Mouse (Mus musculus) kidney, postnatal 0 days (tissue): ENCODE measurements at regions not wholly inside any gene's neighbourhood (a gene's known extent, or its start where the extent isn't known, plus 50 kb on each side); places are given as distances from the start of the nearest gene placed in this dataset.
A peak's percentile ranks its signal among the peaks of the same experiment; 100 is the strongest.
"Not testable (repeated sequence)": the region's sequence is repeated elsewhere in the genome, so short reads cannot be mapped to it uniquely, and the experiment has no call there.

Source experiments
- ATAC-seq: fragments of 200-750 bp; cut with Nextera tagmentation; replicated peaks from 2 replicates; pipeline ENCODE4 v1.8.0; 2017; ENCODE audit warnings: low read depth, moderate number of reproducible peaks, moderate TSS enrichment, moderate library complexity; ENCODE audit not compliant: low FRiP score
- DNase-seq: peaks from one replicate; pipeline ENCODE4 v3.0.0-alpha.2; 2016; ENCODE audit warnings: low spot score
- H3K27ac ChIP-seq: fragments of 300-500 bp; sonication (generic); 2 replicates; pipeline ENCODE4 v1.5.1; 2014; ENCODE audit warnings: mild to moderate bottlenecking
- H3K27me3 ChIP-seq: fragments of 300-500 bp; sonication (generic); 2 replicates; pipeline ENCODE4 v1.6.1; 2014; ENCODE audit warnings: low read length, mixed read lengths; ENCODE audit not compliant: insufficient read depth
- H3K36me3 ChIP-seq: fragments of 300-500 bp; sonication (generic); 2 replicates; pipeline ENCODE4 v1.6.1; 2014; ENCODE audit warnings: low read length, mixed read lengths; ENCODE audit not compliant: insufficient read depth
- H3K4me1 ChIP-seq: fragments of 300-500 bp; sonication (generic); replicated peaks from 2 replicates; pipeline ENCODE4 v1.6.1; 2014; ENCODE audit warnings: antibody characterized with exemption, low read length, mixed read lengths; ENCODE audit not compliant: insufficient read depth
- H3K4me2 ChIP-seq: fragments of 300-500 bp; sonication (generic); 2 replicates; pipeline ENCODE4 v1.6.1; 2014; ENCODE audit warnings: mild to moderate bottlenecking, low read length, moderate library complexity, mixed read lengths
- H3K4me3 ChIP-seq: fragments of 300-500 bp; sonication (generic); replicated peaks from 2 replicates; pipeline ENCODE4 v1.5.1; 2014; ENCODE audit warnings: low read depth, low read length
- H3K9ac ChIP-seq: fragments of 300-500 bp; sonication (generic); 2 replicates; pipeline ENCODE4 v1.6.1; 2014; ENCODE audit warnings: low read depth, low read length
- H3K9me3 ChIP-seq: fragments of 300-500 bp; sonication (generic); replicated peaks from 2 replicates; pipeline ENCODE4 v1.6.1; 2016; ENCODE audit warnings: low read length, inconsistent platforms, mixed read lengths
- CTCF ChIP-seq: IDR thresholded peaks from 2 replicates; pipeline ENCODE4 v1.5.1; 2016; ENCODE audit warnings: antibody characterized with exemption, low read depth, mild to moderate bottlenecking, moderate library complexity
- WGBS: fragments of 180-500 bp; shearing (Covaris S2); extraction: QIAGEN DNeasy Blood & Tissue Kit; methylation state at CpG from one replicate; pipeline ENCODE4 v1.1.7; 2014; 5-methylcytosine and 5-hydroxymethylcytosine counted together

GRCm38 (mm10) chr6:62573611-62574010 is 682.1 kb upstream of the Grid2 start:
- Histone ChIP-seq H3K4me2 (no peak overlapping the region), H3K27ac (no peak overlapping the region), H3K9ac (no peak overlapping the region), H3K9me3 (no peaks in the 10 kb centered on the region), H3K27me3 (no peaks in the 10 kb centered on the region), H3K4me1 (no peaks in the 10 kb centered on the region), H3K4me3 (no peak overlapping the region), H3K36me3 (no peaks in the 10 kb centered on the region)
- ATAC-seq (no peak), DNase-seq (no peak)
- TF ChIP-seq CTCF = no peak
- WGBS = 76% methylated on average over 4 of the region's 4 CpGs

GRCm38 (mm10) chr6:62576200-62576599 is 679.5 kb upstream of the Grid2 start:
- no peak overlapping the region for H3K27ac ChIP-seq
- no peaks in the 10 kb centered on the region for H3K36me3 ChIP-seq
- peak; percentile 65 for DNase-seq
- H3K4me3 ChIP-seq = no peak overlapping the region
- no peak overlapping the region for H3K4me2 ChIP-seq
- WGBS = 26% methylated on average over 5 of the region's 5 CpGs
- H3K4me1 ChIP-seq = no peaks in the 10 kb centered on the region
- peak; percentile 70 for TF ChIP-seq CTCF
- ATAC-seq = 0 out of 2 replicates have a peak, but pooled peaks have one; percentile 49
- no peaks in the 10 kb centered on the region for H3K27me3 ChIP-seq
- H3K9me3 ChIP-seq = no peaks in the 10 kb centered on the region
- no peak overlapping the region for H3K9ac ChIP-seq

- Histone ChIP-seq H3K36me3 (no peaks in the 10 kb centered on the region), H3K4me2 (no peak overlapping the region), H3K27ac (no peak overlapping the region), H3K4me1 (no peaks in the 10 kb centered on the region), H3K9me3 (no peaks in the 10 kb centered on the region), H3K4me3 (no peak overlapping the region), H3K9ac (no peak overlapping the region), H3K27me3 (no peaks in the 10 kb centered on the region)
- no peak for TF ChIP-seq CTCF
- ATAC-seq (no peak), DNase-seq (no peak)
These were observed 635.1 kb upstream of the Grid2 start for GRCm38 (mm10) chr6:62620543-62620942.

- H3K4me3 ChIP-seq, H3K4me1 ChIP-seq, H3K9me3 ChIP-seq, H3K27me3 ChIP-seq, H3K36me3 ChIP-seq, ATAC-seq, H3K9ac ChIP-seq, H3K4me2 ChIP-seq, DNase-seq, H3K27ac ChIP-seq: not testable (repeated sequence)
- 90% methylated on average over 5 of the region's 5 CpGs for WGBS
These were observed 587.6 kb upstream of the Grid2 start for GRCm38 (mm10) chr6:62668123-62668522.

- no peak overlapping the region for H3K4me3 ChIP-seq
- no peak overlapping the region for H3K4me2 ChIP-seq
- ATAC-seq (no peak), DNase-seq (no peak)
- WGBS = 50% methylated on average over 6 of the region's 6 CpGs
- no peaks in the 10 kb centered on the region for H3K9me3 ChIP-seq
- H3K27me3 ChIP-seq = no peaks in the 10 kb centered on the region
- H3K36me3 ChIP-seq = no peaks in the 10 kb centered on the region
- no peak for TF ChIP-seq CTCF
- H3K4me1 ChIP-seq = no peaks in the 10 kb centered on the region
- H3K9ac ChIP-seq = no peak overlapping the region
- no peak overlapping the region for H3K27ac ChIP-seq
These were observed 537.3 kb upstream of the Grid2 start for GRCm38 (mm10) chr6:62718389-62718788.

- WGBS = 47% methylated on average over 5 of the region's 5 CpGs
- no peaks in the 10 kb centered on the region for H3K9me3 ChIP-seq
- H3K9ac ChIP-seq = no peak overlapping the region
- H3K36me3 ChIP-seq = no peaks in the 10 kb centered on the region
- no peak for TF ChIP-seq CTCF
- no peaks in the 10 kb centered on the region for H3K27me3 ChIP-seq
- no peak overlapping the region for H3K4me3 ChIP-seq
- no peak for ATAC-seq
- H3K27ac ChIP-seq = no peak overlapping the region
- H3K4me2 ChIP-seq = no peak overlapping the region
- DNase-seq = no peak
- H3K4me1 ChIP-seq = no peaks in the 10 kb centered on the region
These were observed 536.0 kb upstream of the Grid2 start for GRCm38 (mm10) chr6:62719541-62720155.
